Mouse (Mus musculus): ENCODE results near the gene Dnajc8. TPM values are rescaled to one million over a fixed set of nuclear protein-coding genes. Genes with fewer than 3 reads are reported as not detected.

Dnajc8 gene
- polyA plus RNA-seq, 1 experiment from 2014 or later = 149 TPM

- H3K4me1 ChIP-seq (ENCODE audit: control insufficient read depth, insufficient read depth, low read length) = no peaks in the 10 kb centered on the region
- WGBS = 96% methylated on average over 6 of the region's 6 CpGs
- no peak overlapping the region for H3K9ac ChIP-seq (replicated peaks; ENCODE audit: low read length)
- H3K4me2 ChIP-seq (ENCODE audit: low read length) = no peak overlapping the region
- ATAC-seq (ENCODE audit: low FRiP score, low TSS enrichment) (no peak), DNase-seq (no peak)
- H3K36me3 ChIP-seq (ENCODE audit: control insufficient read depth, insufficient read depth, low read length) = peaks cover 14% of the 10 kb centered on the region
- no peaks in the 10 kb centered on the region for H3K9me3 ChIP-seq (ENCODE audit: control insufficient read depth, low read length)
- no peak overlapping the region for H3K27ac ChIP-seq (replicated peaks; ENCODE audit: low read depth, low read length)
- no peaks in the 10 kb centered on the region for H3K27me3 ChIP-seq (ENCODE audit: control insufficient read depth, insufficient read depth, low read length)
- H3K4me3 ChIP-seq (replicated peaks; ENCODE audit: low read depth, low read length) = no peak overlapping the region
These were observed 33.7 kb upstream of the Dnajc8 start for GRCm38 (mm10) chr4:132501639-132502038.

GRCm38 (mm10) chr4:132503344-132503743, 32.0 kb upstream of the Dnajc8 start:
- no peaks in the 10 kb centered on the region for H3K27me3 ChIP-seq (ENCODE audit: control insufficient read depth, insufficient read depth, low read length)
- whole genome bisulfite sequencing = 86% methylated on average over 11 of the region's 11 CpGs
- H3K9me3 ChIP-seq (ENCODE audit: control insufficient read depth, low read length) = no peaks in the 10 kb centered on the region
- H3K9ac ChIP-seq (replicated peaks; ENCODE audit: low read length) = no peak overlapping the region
- no peaks in the 10 kb centered on the region for H3K4me1 ChIP-seq (ENCODE audit: control insufficient read depth, insufficient read depth, low read length)
- peaks cover 5% of the 10 kb centered on the region; the same call in 1 of the 2 replicates for H3K36me3 ChIP-seq (ENCODE audit: control insufficient read depth, insufficient read depth, low read length)
- no peak overlapping the region for H3K4me3 ChIP-seq (replicated peaks; ENCODE audit: low read depth, low read length)
- DNase-seq (no peak), ATAC-seq (ENCODE audit: low FRiP score, low TSS enrichment) (no peak)
- no peak overlapping the region for H3K4me2 ChIP-seq (ENCODE audit: low read length)
- no peak overlapping the region for H3K27ac ChIP-seq (replicated peaks; ENCODE audit: low read depth, low read length)

- Histone ChIP-seq H3K9me3 (ENCODE audit: control insufficient read depth, low read length) (no peaks in the 10 kb centered on the region), H3K4me1 (ENCODE audit: control insufficient read depth, insufficient read depth, low read length) (no peaks in the 10 kb centered on the region), H3K9ac (replicated peaks; ENCODE audit: low read length) (no peak overlapping the region), H3K4me2 (ENCODE audit: low read length) (no peak overlapping the region), H3K27me3 (ENCODE audit: control insufficient read depth, insufficient read depth, low read length) (no peaks in the 10 kb centered on the region), H3K27ac (replicated peaks; ENCODE audit: low read depth, low read length) (no peak overlapping the region), H3K36me3 (ENCODE audit: control insufficient read depth, insufficient read depth, low read length) (no peaks in the 10 kb centered on the region), H3K4me3 (replicated peaks; ENCODE audit: low read depth, low read length) (no peak overlapping the region)
- DNase-seq (no peak), ATAC-seq (ENCODE audit: low FRiP score, low TSS enrichment) (no peak)
- 60% methylated on average over 6 of the region's 6 CpGs for WGBS
These were observed 30.2 kb upstream of the Dnajc8 start for GRCm38 (mm10) chr4:132505034-132505738.

- H3K4me3 ChIP-seq (replicated peaks; ENCODE audit: low read depth, low read length) = no peak overlapping the region
- ATAC-seq (ENCODE audit: low FRiP score, low TSS enrichment) (no peak), DNase-seq (no peak)
- H3K36me3 ChIP-seq (ENCODE audit: control insufficient read depth, insufficient read depth, low read length) = no peaks in the 10 kb centered on the region
- no peak overlapping the region for H3K27ac ChIP-seq (replicated peaks; ENCODE audit: low read depth, low read length)
- 26% methylated on average over 10 of the region's 10 CpGs for WGBS
- no peaks in the 10 kb centered on the region for H3K9me3 ChIP-seq (ENCODE audit: control insufficient read depth, low read length)
- H3K4me2 ChIP-seq (ENCODE audit: low read length) = no peak overlapping the region
- H3K4me1 ChIP-seq (ENCODE audit: control insufficient read depth, insufficient read depth, low read length) = no peaks in the 10 kb centered on the region
- H3K27me3 ChIP-seq (ENCODE audit: control insufficient read depth, insufficient read depth, low read length) = no peaks in the 10 kb centered on the region
- no peak overlapping the region for H3K9ac ChIP-seq (replicated peaks; ENCODE audit: low read length)
These were observed 29.6 kb upstream of the Dnajc8 start for GRCm38 (mm10) chr4:132505800-132506199.

- Histone ChIP-seq H3K4me3 (replicated peaks; ENCODE audit: low read depth, low read length) (no peak overlapping the region), H3K36me3 (ENCODE audit: control insufficient read depth, insufficient read depth, low read length) (no peaks in the 10 kb centered on the region), H3K27me3 (ENCODE audit: control insufficient read depth, insufficient read depth, low read length) (no peaks in the 10 kb centered on the region), H3K9me3 (ENCODE audit: control insufficient read depth, low read length) (no peaks in the 10 kb centered on the region), H3K4me2 (ENCODE audit: low read length) (no peak overlapping the region), H3K27ac (replicated peaks; ENCODE audit: low read depth, low read length) (no peak overlapping the region), H3K4me1 (ENCODE audit: control insufficient read depth, insufficient read depth, low read length) (no peaks in the 10 kb centered on the region), H3K9ac (replicated peaks; ENCODE audit: low read length) (no peak overlapping the region)
- ATAC-seq (ENCODE audit: low FRiP score, low TSS enrichment) (no peak), DNase-seq (no peak)
- 75% methylated on average over 6 of the region's 6 CpGs for WGBS
These were observed 29.1 kb upstream of the Dnajc8 start for GRCm38 (mm10) chr4:132506250-132506649.

GRCm38 (mm10) chr4:132507210-132507609, 28.1 kb upstream of the Dnajc8 start:
- H3K36me3 ChIP-seq (ENCODE audit: control insufficient read depth, insufficient read depth, low read length) = no peaks in the 10 kb centered on the region
- no peak overlapping the region for H3K4me3 ChIP-seq (replicated peaks; ENCODE audit: low read depth, low read length)
- DNase-seq (no peak), ATAC-seq (ENCODE audit: low FRiP score, low TSS enrichment) (no peak)
- H3K9me3 ChIP-seq (ENCODE audit: control insufficient read depth, low read length) = no peaks in the 10 kb centered on the region
- no peaks in the 10 kb centered on the region for H3K4me1 ChIP-seq (ENCODE audit: control insufficient read depth, insufficient read depth, low read length)
- H3K4me2 ChIP-seq (ENCODE audit: low read length) = no peak overlapping the region
- no peak overlapping the region for H3K9ac ChIP-seq (replicated peaks; ENCODE audit: low read length)
- H3K27me3 ChIP-seq (ENCODE audit: control insufficient read depth, insufficient read depth, low read length) = no peaks in the 10 kb centered on the region
- no peak overlapping the region for H3K27ac ChIP-seq (replicated peaks; ENCODE audit: low read depth, low read length)
- WGBS = 31% methylated on average over 2 of the region's 2 CpGs

- peaks cover 5% of the 10 kb centered on the region; the same call in 1 of the 2 replicates for H3K27me3 ChIP-seq (ENCODE audit: control insufficient read depth, insufficient read depth, low read length)
- H3K9me3 ChIP-seq (ENCODE audit: control insufficient read depth, low read length) = no peaks in the 10 kb centered on the region
- H3K9ac ChIP-seq (replicated peaks; ENCODE audit: low read length) = peak overlapping the region; percentile 66
- 0 out of 2 replicates have a peak, but pooled peaks cover 2% of the 10 kb centered on the region for H3K4me1 ChIP-seq (ENCODE audit: control insufficient read depth, insufficient read depth, low read length)
- peak; percentile 82 for DNase-seq
- H3K36me3 ChIP-seq (ENCODE audit: control insufficient read depth, insufficient read depth, low read length) = no peaks in the 10 kb centered on the region
- ATAC-seq (ENCODE audit: low FRiP score, low TSS enrichment) = peak; percentile 83
- under 1% methylated on average over 52 of the region's 52 CpGs for WGBS
- peak overlapping the region; percentile 77 for H3K4me3 ChIP-seq (replicated peaks; ENCODE audit: low read depth, low read length)
- peak overlapping the region; percentile 96 for H3K4me2 ChIP-seq (ENCODE audit: low read length)
- peak overlapping the region; percentile 72 for H3K27ac ChIP-seq (replicated peaks; ENCODE audit: low read depth, low read length)
These were observed 25.6 kb upstream of the Dnajc8 start for GRCm38 (mm10) chr4:132509621-132510296.

- peak within 1 kb of the TSS; percentile 66 for H3K9ac ChIP-seq (replicated peaks; ENCODE audit: low read length)
- peak within 1 kb of the TSS; percentile 72 for H3K27ac ChIP-seq (replicated peaks; ENCODE audit: low read depth, low read length)
- H3K4me1 ChIP-seq (ENCODE audit: control insufficient read depth, insufficient read depth, low read length) = 0 out of 2 replicates have a peak, but pooled peaks cover 5% of the 10 kb centered on the region
- H3K36me3 ChIP-seq (ENCODE audit: control insufficient read depth, insufficient read depth, low read length) = no peaks in the 10 kb centered on the region
- peak; percentile 99 for DNase-seq
- peak; percentile 93 for ATAC-seq (ENCODE audit: low FRiP score, low TSS enrichment)
- H3K9me3 ChIP-seq (ENCODE audit: control insufficient read depth, low read length) = no peaks in the 10 kb centered on the region
- under 1% methylated on average over 32 of the region's 32 CpGs for WGBS
- H3K27me3 ChIP-seq (ENCODE audit: control insufficient read depth, insufficient read depth, low read length) = peaks cover 5% of the 10 kb centered on the region; the same call in 1 of the 2 replicates
- H3K4me2 ChIP-seq (ENCODE audit: low read length) = peak within 1 kb of the TSS; percentile 96
- peak within 1 kb of the TSS; percentile 77 for H3K4me3 ChIP-seq (replicated peaks; ENCODE audit: low read depth, low read length)
These were observed 25.0 kb upstream of the Dnajc8 start, which contains the start of gene Sesn2 for GRCm38 (mm10) chr4:132510352-132510798. TSS of gene Sesn2 (minus strand) at chr4:132510501.
